Mouse (Mus musculus) liver, embryonic 14 days (tissue): ENCODE data around the gene Slc39a7. TPM values are rescaled to one million over a fixed set of nuclear protein-coding genes. Genes with fewer than 3 reads are reported as not detected.

Experiments used
- polyA plus RNA-seq: library from polyadenylated mRNA; depleted of rRNA; stranded (reverse); fragments of >200 nt; gene quantifications from 2 replicates; pipeline ENCODE4 v1.2.3, GENCODE M21; 2012; rRNA removed

The Slc39a7 gene
- polyA plus RNA-seq, result 27.2 and 30.7 TPM in 2 replicates

GRCm38 (mm10) chr17:34031465-34032173, at the start of gene Slc39a7, which contains the start of gene Rxrb:
TSS of gene Slc39a7 (minus strand) at chr17:34031682.
TSS of gene Rxrb (plus strand) at chr17:34031812.

DNA sequence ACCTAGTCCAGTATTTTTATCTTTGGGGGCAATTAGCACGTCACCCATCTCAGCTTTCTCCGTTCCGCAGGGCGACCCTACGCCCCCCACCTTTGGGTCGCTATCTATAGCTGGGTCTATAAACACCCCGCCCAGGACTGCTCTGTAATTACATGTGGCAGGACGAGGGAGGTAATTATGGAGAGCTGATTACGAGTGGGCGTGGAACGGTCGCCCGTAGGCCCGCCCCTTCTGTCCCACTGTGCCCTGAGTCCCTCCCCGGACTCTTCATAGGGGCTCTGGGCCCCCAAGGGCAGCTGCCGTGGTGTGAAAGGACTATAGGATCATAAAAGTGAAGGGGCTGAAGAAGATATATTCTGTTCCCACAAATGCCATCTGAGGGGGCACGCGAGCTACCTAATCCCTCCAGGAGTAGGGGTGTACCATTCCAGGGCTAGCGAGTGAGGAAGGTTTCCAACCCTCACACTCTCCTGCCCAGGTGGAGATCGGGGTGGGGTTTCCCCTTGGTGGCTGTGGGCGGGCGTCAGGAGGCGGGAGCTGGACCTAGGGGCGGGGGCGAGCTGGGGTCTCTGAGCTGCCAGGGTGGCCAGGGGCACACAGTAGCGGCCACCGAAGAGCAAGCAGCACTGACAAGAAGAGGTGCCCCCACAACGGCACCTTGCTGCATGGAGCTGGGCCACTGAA, 7.5 kb upstream of the Slc39a7 start, which contains the start of gene Col11a2:
Col11a2 (plus strand) TSS at position 560 of the 684 bp plus-strand sequence.

GRCm38 (mm10) chr17:34027656-34028223, 3.7 kb downstream of the Slc39a7 start, which contains the start of gene H2-Ke6:
TSS of gene H2-Ke6 (minus strand) at chr17:34028060.

GRCm38 (mm10) chr17:34024317-34024821, 7.1 kb downstream of the Slc39a7 start, which contains the start of gene Ring1:
TSS of gene Ring1 (minus strand) at chr17:34024680.

DNA sequence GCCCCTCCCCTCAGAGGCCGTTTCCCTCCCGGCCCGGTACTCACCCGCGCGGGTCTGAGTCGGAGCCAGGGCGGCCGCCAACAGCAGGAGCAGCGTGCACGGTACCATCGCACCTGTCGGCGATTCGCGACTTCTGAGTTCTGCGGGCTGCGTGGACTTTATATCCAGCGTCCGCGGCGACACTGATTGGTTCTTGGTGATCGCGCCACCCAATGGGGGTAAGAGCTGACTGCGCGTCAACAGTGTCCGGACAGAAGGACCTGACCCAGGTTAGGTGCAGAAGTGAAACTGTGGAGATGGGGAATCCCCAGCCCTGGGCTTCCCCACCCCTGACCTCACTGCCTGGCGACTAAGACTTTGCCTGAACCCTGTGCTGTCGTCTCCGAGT, 31.3 kb downstream of the Slc39a7 start, which contains the start of gene H2-K1:
H2-K1 (minus strand) TSS at position 198 of the 388 bp plus-strand sequence.

Other genes with a start within 250 kb of the Slc39a7 start
- gene Angptl4, start 249.9 kb downstream of the Slc39a7 start, polyA plus RNA-seq, result 5.3 and 6.5 TPM in 2 replicates
- 7.5 and 8.2 TPM in 2 replicates for gene Kank3, start 221.2 kb downstream of the Slc39a7 start, polyA plus RNA-seq
- gene Rps28, start 207.1 kb downstream of the Slc39a7 start, polyA plus RNA-seq, result 798 and 847 TPM in 2 replicates
- 125 and 147 TPM in 2 replicates for gene Ndufa7, start 207.1 kb downstream of the Slc39a7 start, polyA plus RNA-seq
- gene Cd320, start 188.6 kb downstream of the Slc39a7 start, polyA plus RNA-seq, result 6.8 TPM in 2 replicates
- not detected in 2 replicates for gene Gm7029, start 157.8 kb downstream of the Slc39a7 start, polyA plus RNA-seq
- gene Kifc1, start 141.0 kb downstream of the Slc39a7 start, polyA plus RNA-seq, result 37.2 and 40.2 TPM in 2 replicates
- gene Platr17, start 126.5 kb downstream of the Slc39a7 start, polyA plus RNA-seq, result 0.45 and 0.64 TPM in 2 replicates
- 13.5 and 16.7 TPM in 2 replicates for gene Daxx, start 122.3 kb downstream of the Slc39a7 start, polyA plus RNA-seq
- gene Tapbp, start 115.8 kb downstream of the Slc39a7 start, polyA plus RNA-seq, result 8.7 and 12.3 TPM in 2 replicates
- 10.9 and 11.4 TPM in 2 replicates for gene Zbtb22, start 115.8 kb downstream of the Slc39a7 start, polyA plus RNA-seq
- gene Rgl2, start 102.1 kb downstream of the Slc39a7 start, polyA plus RNA-seq, result 15.3 and 15.4 TPM in 2 replicates
- gene Pfdn6, start 91.3 kb downstream of the Slc39a7 start, polyA plus RNA-seq, result 72.9 and 74.1 TPM in 2 replicates
- gene Wdr46, start 91.0 kb downstream of the Slc39a7 start, polyA plus RNA-seq, result 17.6 and 21.4 TPM in 2 replicates
- gene B3galt4, start 80.2 kb downstream of the Slc39a7 start, polyA plus RNA-seq, result 1.0 and 1.2 TPM in 2 replicates
- gene Vps52, start 75.9 kb downstream of the Slc39a7 start, polyA plus RNA-seq, result 15.7 and 18.1 TPM in 2 replicates
- gene Rps18, start 75.7 kb downstream of the Slc39a7 start, polyA plus RNA-seq, result 1,154 and 1,315 TPM in 2 replicates
- 115 and 137 TPM in 2 replicates for gene H2-K1, start 31.3 kb downstream of the Slc39a7 start, polyA plus RNA-seq
- gene Ring1, start 7.0 kb downstream of the Slc39a7 start, polyA plus RNA-seq, result 9.6 and 10.5 TPM in 2 replicates
- gene H2-Ke6, start 3.6 kb downstream of the Slc39a7 start, polyA plus RNA-seq, result 28.0 and 29.0 TPM in 2 replicates
- 15.0 and 18.0 TPM in 2 replicates for gene Rxrb, start 130 bp upstream of the Slc39a7 start, polyA plus RNA-seq
- 0.27 and 0.33 TPM in 2 replicates for gene Col11a2, start 7.8 kb upstream of the Slc39a7 start, polyA plus RNA-seq
- gene H2-Oa, start 60.7 kb upstream of the Slc39a7 start, polyA plus RNA-seq, result 0.32 and 0.41 TPM in 2 replicates
- gene H2-DMa, start 87.9 kb upstream of the Slc39a7 start, polyA plus RNA-seq, result 2.2 and 3.2 TPM in 2 replicates
- gene Brd2, start 91.0 kb upstream of the Slc39a7 start, polyA plus RNA-seq, result 53.0 and 53.8 TPM in 2 replicates
- 0.18 and 0.41 TPM in 2 replicates for gene H2-DMb2, start 111.6 kb upstream of the Slc39a7 start, polyA plus RNA-seq
- 0.68 and 1.0 TPM in 2 replicates for gene H2-DMb1, start 121.4 kb upstream of the Slc39a7 start, polyA plus RNA-seq
- gene Tap1, start 155.9 kb upstream of the Slc39a7 start, polyA plus RNA-seq, result 2.4 and 2.7 TPM in 2 replicates
- gene Psmb9, start 156.1 kb upstream of the Slc39a7 start, polyA plus RNA-seq, result 5.4 and 6.2 TPM in 2 replicates
- 10.8 and 12.8 TPM in 2 replicates for gene Psmb8, start 166.0 kb upstream of the Slc39a7 start, polyA plus RNA-seq
- gene Tap2, start 171.8 kb upstream of the Slc39a7 start, polyA plus RNA-seq, result 2.8 and 3.3 TPM in 2 replicates
- 0.12 and 0.17 TPM in 2 replicates for gene H2-Ob, start 207.2 kb upstream of the Slc39a7 start, polyA plus RNA-seq
- 1.5 and 1.9 TPM in 2 replicates for gene H2-Ab1, start 226.0 kb upstream of the Slc39a7 start, polyA plus RNA-seq